Mouse (Mus musculus) embryo, embryonic 10 days (tissue): ENCODE data around the gene Trnp1.
"Not testable (repeated sequence)": the region's sequence is repeated elsewhere in the genome, so short reads cannot be mapped to it uniquely, and the experiment has no call there.

Experiments used
- DNase-seq: peaks from one replicate; pipeline ENCODE4 v3.0.0-alpha.2; 2015; ENCODE audit warnings: low spot score

Trnp1 gene

GRCm38 (mm10) chr4:133498160-133498724 is at the start of gene Trnp1:
Gene Trnp1 (minus strand): TSS chr4:133498550.
- peak; percentile 95 for DNase-seq

DNA sequence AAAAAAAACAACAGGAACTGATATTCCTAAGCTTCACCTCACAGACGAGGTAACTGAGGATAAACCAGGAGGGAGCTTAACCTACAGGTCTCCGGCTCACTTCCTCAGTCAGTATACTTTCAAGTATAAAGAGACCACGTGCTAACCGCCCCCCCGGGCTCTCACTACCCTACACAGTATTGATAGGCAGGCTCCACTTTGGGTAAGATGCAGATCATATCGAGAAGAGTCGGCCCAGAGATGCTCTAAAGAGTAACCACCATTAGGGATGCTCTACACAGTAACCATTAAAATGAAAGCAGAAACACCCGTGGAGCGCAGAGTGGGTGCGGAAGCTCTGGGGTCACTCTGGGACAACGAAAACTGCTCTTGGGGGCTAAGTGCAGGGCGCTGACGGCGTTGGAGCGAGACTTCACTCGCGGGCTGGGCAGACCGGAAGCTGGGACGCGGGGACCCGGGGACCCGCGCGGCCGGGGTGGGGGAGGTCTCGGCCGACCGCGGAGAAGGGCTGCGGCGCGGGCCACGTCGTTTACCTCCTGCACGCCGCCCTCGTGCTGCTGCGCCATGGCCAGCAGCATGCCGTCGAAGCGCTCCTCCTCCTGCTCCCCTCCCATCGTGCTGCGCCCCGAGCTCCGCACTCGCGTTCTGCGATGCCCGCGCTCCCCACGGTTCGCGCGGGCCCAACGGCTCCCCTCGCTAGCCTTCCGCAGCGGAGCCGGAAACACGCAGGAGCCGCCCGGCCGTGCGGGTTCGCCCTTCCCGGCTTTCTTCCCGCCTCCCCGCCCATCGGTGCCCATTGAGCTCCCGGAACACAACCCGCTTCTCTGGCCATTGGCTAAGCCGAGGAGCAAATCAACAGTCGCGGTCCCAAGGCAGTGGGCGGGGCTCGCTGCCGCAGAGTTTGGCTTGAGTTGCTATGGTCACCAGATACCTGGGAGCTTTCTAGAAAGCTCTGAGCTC is 47.2 kb upstream of the Trnp1 start, which contains the start of gene Nudc:
Gene Nudc, minus strand, starts transcription at position 725 of the 960 bp plus-strand sequence.
- peak; percentile 99 for DNase-seq

GRCm38 (mm10) chr4:133536652-133537051 is 38.3 kb upstream of the Trnp1 start:
- DNase-seq: no peak

- no peak for DNase-seq
These were observed 37.7 kb upstream of the Trnp1 start for GRCm38 (mm10) chr4:133536081-133536480.

DNA sequence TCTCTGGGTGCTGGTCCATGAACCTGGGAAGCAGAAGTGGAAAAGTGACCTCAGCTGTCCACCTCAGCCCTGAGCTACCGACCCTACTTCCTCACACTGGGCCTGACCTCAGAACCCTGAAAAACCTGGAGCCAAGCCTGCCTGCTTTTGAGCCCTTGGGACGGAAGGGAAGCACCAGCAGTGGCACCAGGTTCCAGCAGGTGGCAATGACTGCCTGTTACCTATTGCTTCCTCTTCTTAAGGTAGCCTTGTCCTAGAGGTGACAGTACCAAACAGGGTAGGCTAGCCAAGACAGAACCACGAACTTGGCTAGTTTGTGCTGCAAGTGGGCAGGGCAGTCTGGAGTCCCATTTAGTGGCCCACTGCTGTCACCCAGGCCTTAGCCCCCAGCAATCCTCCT is 34.4 kb upstream of the Trnp1 start:
- no peak for DNase-seq

GRCm38 (mm10) chr4:133527788-133528187 is 29.4 kb upstream of the Trnp1 start:
- DNase-seq: no peak

DNA sequence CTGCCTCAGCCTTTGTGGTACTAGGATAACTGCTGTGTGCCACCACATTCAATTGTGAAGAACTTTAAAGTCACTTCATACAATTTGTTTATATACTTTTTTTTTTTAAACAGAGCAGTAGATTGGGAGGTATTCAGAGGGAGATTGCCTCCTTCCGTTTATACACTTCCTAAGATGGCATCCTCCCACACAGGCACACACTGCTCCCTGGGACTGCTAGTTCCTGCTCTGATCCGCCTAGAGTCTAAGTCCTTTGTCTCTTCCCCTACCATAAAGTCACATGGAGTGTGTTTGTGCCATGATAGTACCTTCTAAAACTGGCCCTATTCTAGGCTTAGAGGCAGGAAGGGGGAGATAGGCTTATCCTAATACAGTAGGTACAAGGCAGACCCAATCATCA is 23.2 kb upstream of the Trnp1 start:
- DNase-seq: no peak

DNA sequence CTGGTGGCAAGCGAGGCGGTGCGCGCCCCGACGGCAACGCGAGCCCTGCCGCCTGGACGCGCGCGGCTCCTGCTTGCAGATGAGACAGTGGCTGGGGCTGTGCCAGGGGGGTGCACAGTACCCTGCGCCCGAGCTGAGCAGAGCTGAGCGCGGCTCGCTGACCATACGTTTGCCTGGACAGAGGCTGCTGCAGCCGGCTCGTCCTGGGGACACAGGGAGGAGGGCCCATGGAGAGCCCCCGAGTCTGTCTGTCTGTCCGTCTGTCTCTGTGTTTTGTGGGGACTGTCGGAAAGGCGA is 21.0 kb upstream of the Trnp1 start:
- no peak for DNase-seq

- DNase-seq: no peak
These were observed 20.4 kb upstream of the Trnp1 start, which contains the start of gene Kdf1 for GRCm38 (mm10) chr4:133518601-133519368. Gene Kdf1 (plus strand): TSS chr4:133518963.

DNA sequence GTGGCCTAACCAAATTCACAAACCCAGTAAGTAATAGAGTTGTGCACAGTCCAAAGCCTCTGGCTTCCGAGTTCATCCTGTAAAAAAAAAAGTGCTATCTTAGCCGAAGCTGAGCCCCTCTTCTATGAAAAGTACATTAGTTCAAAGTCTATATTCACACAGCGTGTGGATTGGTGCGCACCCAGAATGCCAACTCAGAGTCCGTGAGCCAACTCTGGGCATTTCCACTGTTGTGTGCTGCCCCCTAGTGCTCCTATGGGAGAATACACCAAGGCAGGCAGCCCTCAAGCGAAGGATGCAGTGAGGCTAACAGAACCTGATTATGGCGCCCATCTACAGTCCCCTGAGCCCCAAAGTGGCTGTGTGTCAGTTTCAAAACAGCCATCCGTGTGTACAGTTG is 14.6 kb upstream of the Trnp1 start:
- peak; percentile 86 for DNase-seq

GRCm38 (mm10) chr4:133512511-133512910 is 14.2 kb upstream of the Trnp1 start:
- DNase-seq: not testable (repeated sequence)

GRCm38 (mm10) chr4:133511050-133511449 is 12.7 kb upstream of the Trnp1 start:
- DNase-seq: no peak

DNA sequence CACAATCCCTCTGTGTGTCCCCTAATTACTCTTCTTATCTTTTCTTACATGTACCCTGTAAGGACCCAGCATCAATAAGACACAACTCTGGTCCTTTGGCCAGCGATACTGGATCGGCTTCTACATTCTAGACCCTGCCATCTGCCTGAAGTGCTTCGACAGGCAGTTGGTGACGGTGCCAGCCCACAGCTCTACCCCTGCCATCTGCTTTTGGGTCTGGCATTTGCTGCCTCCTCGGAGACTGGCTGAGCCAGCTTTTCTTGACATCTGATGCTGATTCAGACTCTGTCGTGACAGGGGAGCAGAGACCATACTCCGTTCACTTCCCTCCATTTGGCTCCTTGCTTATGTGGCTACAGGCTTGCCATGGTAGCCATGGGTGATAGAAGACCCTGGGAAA is 10.6 kb upstream of the Trnp1 start:
- no peak for DNase-seq

- no peak for DNase-seq
These were observed 8.2 kb upstream of the Trnp1 start for GRCm38 (mm10) chr4:133506573-133506972.

GRCm38 (mm10) chr4:133504755-133505485 is 6.6 kb upstream of the Trnp1 start:
- DNase-seq: no peak

- no peak for DNase-seq
These were observed 6.0 kb upstream of the Trnp1 start for GRCm38 (mm10) chr4:133504300-133504699.

DNA sequence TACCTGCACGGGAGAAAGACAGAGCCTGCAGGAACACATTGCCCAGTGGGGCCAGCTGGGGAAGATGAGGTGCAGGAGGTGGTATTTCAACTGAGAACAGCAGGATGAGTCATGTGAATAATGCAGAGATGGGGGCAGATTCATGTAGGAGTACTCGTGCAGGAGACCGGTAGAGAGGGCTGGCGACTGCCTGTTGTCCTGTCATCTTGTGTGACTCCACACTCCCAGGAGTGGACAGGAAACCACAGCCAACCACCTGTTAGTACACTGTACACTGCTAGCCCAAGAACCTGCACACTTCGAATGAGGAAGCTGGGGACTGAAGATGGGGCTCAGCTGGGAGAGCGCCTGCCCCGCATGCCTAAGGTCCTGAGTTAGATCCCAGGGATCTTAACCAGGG is 3.2 kb upstream of the Trnp1 start:
- DNase-seq: no peak

GRCm38 (mm10) chr4:133497461-133498159 is 740 bp downstream of the Trnp1 start:
- peak; percentile 46 for DNase-seq

GRCm38 (mm10) chr4:133496738-133497445 is 1.5 kb downstream of the Trnp1 start:
- DNase-seq: no peak

DNA sequence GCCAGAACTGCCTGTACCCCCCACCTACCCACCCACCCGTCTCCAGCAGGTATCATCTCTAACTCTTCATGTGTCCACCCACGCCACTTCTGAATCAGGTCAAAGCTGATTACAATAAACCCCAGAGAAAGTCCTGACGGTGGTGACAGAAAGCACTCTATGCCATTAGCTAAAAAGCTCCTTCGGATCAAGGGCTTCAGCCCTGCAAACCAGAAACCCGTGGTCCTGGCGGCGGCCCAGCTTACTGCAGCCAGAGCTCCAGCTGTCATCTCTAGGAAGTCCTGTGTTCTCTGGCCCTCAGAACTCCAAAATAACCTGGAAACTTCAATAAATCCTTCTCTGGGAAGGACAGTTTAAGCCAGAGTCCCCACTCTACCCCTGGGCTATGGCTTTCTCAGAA is 2.6 kb downstream of the Trnp1 start:
- no peak for DNase-seq

DNA sequence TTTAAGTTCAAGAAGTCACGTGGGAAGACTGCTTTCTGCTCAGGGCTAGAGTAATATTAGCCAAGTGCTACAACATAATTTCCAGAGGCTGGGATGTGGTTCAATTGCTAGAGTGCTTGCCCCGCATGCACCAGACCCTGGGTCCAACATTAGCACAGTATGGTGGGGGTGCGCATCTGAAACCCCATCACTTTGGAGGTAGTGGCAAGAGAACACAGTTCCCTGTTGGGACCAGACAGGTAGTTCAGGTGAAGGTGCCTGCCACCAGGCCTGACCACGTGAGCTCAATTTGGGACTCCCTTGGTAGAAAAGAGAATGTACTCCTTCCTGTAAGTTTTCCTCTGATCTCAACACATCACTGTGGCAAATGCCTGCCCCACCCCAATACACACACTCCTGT is 3.5 kb downstream of the Trnp1 start:
- no peak for DNase-seq
